Mouse (Mus musculus): ENCODE results near the gene Vps13a.

- no peak for TF ChIP-seq CTCF (conservative IDR thresholded peaks at IDR 0.05; ENCODE audit: low read length)
- TF ChIP-seq POU5F1 (IDR thresholded peaks at IDR 0.05; ENCODE audit: borderline replicate concordance, low read length): no peak
Measured at GRCm38 (mm10) chr19:16805102-16805501, 24.4 kb upstream of the Vps13a start.
